Mouse (Mus musculus) MEL (cell line): ENCODE data around the gene Rab20. TPM values are rescaled to one million over a fixed set of nuclear protein-coding genes. Genes with fewer than 3 reads are reported as not detected.

ENCODE experiments used
- DNase-seq: peaks from one replicate; pipeline ENCODE4 v3.0.0; 2011; ENCODE audit warnings: low read depth, low spot score
- H3K27ac ChIP-seq: 2 replicates; pipeline ENCODE4 v1.5.1; 2012; ENCODE audit warnings: low read depth, mild to moderate bottlenecking, control low read depth, low read length, moderate library complexity; ENCODE audit not compliant: control insufficient read depth
- H3K27me3 ChIP-seq, 2 experiments: fragments of 150-350 bp in 1 of 2; sonication (generic) in 1 of 2; 2 replicates each; pipeline ENCODE4 v1.6.1; 2012; ENCODE audit warnings: low read length in 2 of 2, mild to moderate bottlenecking in 2 of 2, improper control_type of control experiment in 1 of 2, moderate library complexity in 1 of 2; ENCODE audit not compliant: insufficient read depth in 2 of 2, control insufficient read depth in 1 of 2
- H3K36me3 ChIP-seq, 2 experiments: 2 replicates each; pipeline ENCODE4 v1.6.1; 2012 to 2014; ENCODE audit warnings: low read length in 2 of 2, improper control_type of control experiment in 1 of 2, inconsistent platforms in 1 of 2, mild to moderate bottlenecking in 1 of 2; ENCODE audit not compliant: insufficient read depth in 2 of 2, control insufficient read depth in 1 of 2
- H3K4me1 ChIP-seq, 2 experiments: fragments of 150-350 bp in 1 of 2; sonication (generic) in 1 of 2; 2 replicates each; pipeline ENCODE4 v1.6.1; 2012; ENCODE audit warnings: low read length in 2 of 2, improper control_type of control experiment in 1 of 2, mild to moderate bottlenecking in 1 of 2; ENCODE audit not compliant: insufficient read depth in 2 of 2, control insufficient read depth in 1 of 2
- H3K4me3 ChIP-seq, 2 experiments: fragments of 150-350 bp in 1 of 2; sonication (generic) in 1 of 2; 2 replicates each; pipeline ENCODE4 v1.5.1; 2012; ENCODE audit warnings: low read depth in 2 of 2, low read length in 2 of 2, mild to moderate bottlenecking in 2 of 2, moderate library complexity in 2 of 2, control low read depth in 1 of 2, improper control_type of control experiment in 1 of 2; ENCODE audit not compliant: control insufficient read depth in 1 of 2, insufficient read depth in 1 of 2
- H3K79me2 ChIP-seq: 2 replicates; pipeline ENCODE4 v1.6.1; 2012; ENCODE audit warnings: mild to moderate bottlenecking, low read length, moderate library complexity; ENCODE audit not compliant: control insufficient read depth, poor library complexity, insufficient read depth
- H3K9ac ChIP-seq: 2 replicates; pipeline ENCODE4 v1.6.1; 2012; ENCODE audit warnings: low read depth, mild to moderate bottlenecking, control low read depth, low read length, moderate library complexity; ENCODE audit not compliant: control insufficient read depth, poor library complexity, severe bottlenecking
- H3K9me3 ChIP-seq: fragments of 150-350 bp; sonication (generic); replicated peaks from 2 replicates; pipeline ENCODE4 v1.6.1; 2012; ENCODE audit warnings: mild to moderate bottlenecking, low read length, improper control_type of control experiment, moderate library complexity; ENCODE audit not compliant: insufficient read depth
- CTCF ChIP-seq, 3 experiments: IDR thresholded peaks in 2 of 3; conservative IDR thresholded peaks in 1 of 3; 2 replicates each; pipeline ENCODE4 v1.5.1; 2011 to 2012; ENCODE audit warnings: low read length in 3 of 3, low read depth in 2 of 3, mild to moderate bottlenecking in 2 of 3, improper control_type of control experiment in 1 of 3, inconsistent platforms in 1 of 3, mixed read lengths in 1 of 3, moderate library complexity in 1 of 3; ENCODE audit not compliant: control insufficient read depth in 1 of 3, insufficient read depth in 1 of 3, poor library complexity in 1 of 3, severe bottlenecking in 1 of 3
- ELF1 ChIP-seq: IDR thresholded peaks from 2 replicates; pipeline ENCODE4 v1.6.1; 2014; ENCODE audit warnings: low read depth, mild to moderate bottlenecking, inconsistent platforms, low read length, improper control_type of control experiment, moderate library complexity
- EP300 ChIP-seq, 2 experiments: IDR thresholded peaks; 2 replicates each; pipeline ENCODE4 v1.6.1; 2011; ENCODE audit warnings: improper control_type of control experiment in 2 of 2, low read length in 2 of 2, low read depth in 1 of 2, mild to moderate bottlenecking in 1 of 2
- ETS1 ChIP-seq: IDR thresholded peaks from 2 replicates; pipeline ENCODE4 v1.6.1; 2012; ENCODE audit warnings: low read depth, mild to moderate bottlenecking, inconsistent platforms, low read length, improper control_type of control experiment, moderate library complexity
- GABPA ChIP-seq: IDR thresholded peaks from 2 replicates; pipeline ENCODE4 v1.6.1; 2012; ENCODE audit warnings: low read depth, mild to moderate bottlenecking, inconsistent platforms, low read length, improper control_type of control experiment, moderate library complexity
- GATA1 ChIP-seq: IDR thresholded peaks from 2 replicates; pipeline ENCODE4 v1.6.1; 2011; ENCODE audit warnings: low read depth, low read length, improper control_type of control experiment
- JUND ChIP-seq: IDR thresholded peaks from 2 replicates; pipeline ENCODE4 v1.6.1; 2011; ENCODE audit warnings: low read depth, mild to moderate bottlenecking, improper control_type of control experiment, low read length
- KAT2A ChIP-seq: conservative IDR thresholded peaks from 2 replicates; pipeline ENCODE4 v1.6.1; 2012; ENCODE audit warnings: low read depth, low read length, improper control_type of control experiment, inconsistent platforms
- MAFK ChIP-seq: IDR thresholded peaks from 2 replicates; pipeline ENCODE4 v1.6.1; 2011; ENCODE audit warnings: low read depth, mild to moderate bottlenecking, low read length, improper control_type of control experiment, borderline replicate concordance
- MAZ ChIP-seq: IDR thresholded peaks from 2 replicates; pipeline ENCODE4 v1.6.1; 2012; ENCODE audit warnings: low read depth, mild to moderate bottlenecking, inconsistent platforms, low read length, improper control_type of control experiment
- MXI1 ChIP-seq: IDR thresholded peaks from 2 replicates; pipeline ENCODE4 v1.6.1; 2011; ENCODE audit warnings: mild to moderate bottlenecking, low read depth, low read length, improper control_type of control experiment
- MYB ChIP-seq: IDR thresholded peaks from 2 replicates; pipeline ENCODE4 v1.6.1; 2011; ENCODE audit warnings: mild to moderate bottlenecking, low read depth, low read length, improper control_type of control experiment
- NELFE ChIP-seq: IDR thresholded peaks from 2 replicates; pipeline ENCODE4 v1.6.1; 2011; ENCODE audit warnings: low read depth, low read length, improper control_type of control experiment
- NRF1 ChIP-seq: IDR thresholded peaks from 2 replicates; pipeline ENCODE4 v1.6.1; 2014; ENCODE audit warnings: low read depth, mild to moderate bottlenecking, inconsistent platforms, low read length, improper control_type of control experiment, moderate library complexity; ENCODE audit not compliant: poor library complexity, insufficient read depth, severe bottlenecking
- POLR2A ChIP-seq, 2 experiments: IDR thresholded peaks; 2 replicates each; pipeline ENCODE4 v1.6.1; 2011 to 2012; ENCODE audit warnings: low read length in 2 of 2, mild to moderate bottlenecking in 2 of 2, control low read depth in 1 of 2, improper control_type of control experiment in 1 of 2, low read depth in 1 of 2, moderate library complexity in 1 of 2; ENCODE audit not compliant: control insufficient read depth in 1 of 2, insufficient read depth in 1 of 2, poor library complexity in 1 of 2
- POLR2AphosphoS2 ChIP-seq: IDR thresholded peaks from 2 replicates; pipeline ENCODE4 v1.6.1; 2011; ENCODE audit warnings: low read length, improper control_type of control experiment
- POLR2AphosphoS5 ChIP-seq: IDR thresholded peaks from 2 replicates; pipeline ENCODE4 v1.6.1; 2012; ENCODE audit warnings: low read depth, borderline replicate concordance, mild to moderate bottlenecking, inconsistent platforms, low read length, moderate library complexity, mixed read lengths
- RAD21 ChIP-seq: IDR thresholded peaks from 2 replicates; pipeline ENCODE4 v1.6.1; 2011; ENCODE audit warnings: mild to moderate bottlenecking, low read depth, low read length, improper control_type of control experiment
- SIN3A ChIP-seq: IDR thresholded peaks from 2 replicates; pipeline ENCODE4 v1.6.1; 2012; ENCODE audit warnings: low read length, improper control_type of control experiment, inconsistent platforms
- SMC3 ChIP-seq: IDR thresholded peaks from 2 replicates; pipeline ENCODE4 v1.6.1; 2011; ENCODE audit warnings: low read depth, low read length, improper control_type of control experiment
- TAL1 ChIP-seq: IDR thresholded peaks from 2 replicates; pipeline ENCODE4 v1.6.1; 2012; ENCODE audit warnings: mild to moderate bottlenecking, inconsistent platforms, low read length, moderate library complexity, mixed read lengths
- TCF12 ChIP-seq: IDR thresholded peaks from 2 replicates; pipeline ENCODE4 v1.6.1; 2014; ENCODE audit warnings: low read depth, mild to moderate bottlenecking, inconsistent platforms, low read length, improper control_type of control experiment, moderate library complexity
- USF1 ChIP-seq: IDR thresholded peaks from 2 replicates; pipeline ENCODE4 v1.6.1; 2014; ENCODE audit warnings: low read depth, mild to moderate bottlenecking, inconsistent platforms, low read length, improper control_type of control experiment, moderate library complexity
- USF2 ChIP-seq, 2 experiments: IDR thresholded peaks; 2 replicates each; pipeline ENCODE4 v1.6.1; 2011 to 2012; ENCODE audit warnings: improper control_type of control experiment in 2 of 2, low read length in 2 of 2, borderline replicate concordance in 1 of 2, inconsistent platforms in 1 of 2, low read depth in 1 of 2, mild to moderate bottlenecking in 1 of 2; ENCODE audit not compliant: insufficient read depth in 1 of 2
- ZC3H11A ChIP-seq: IDR thresholded peaks from 2 replicates; pipeline ENCODE4 v1.6.1; 2012; ENCODE audit warnings: low read depth, mild to moderate bottlenecking, inconsistent platforms, low read length, improper control_type of control experiment
- ZKSCAN1 ChIP-seq: IDR thresholded peaks from 2 replicates; pipeline ENCODE4 v1.6.1; 2012; ENCODE audit warnings: low read depth, mild to moderate bottlenecking, inconsistent platforms, low read length, improper control_type of control experiment, moderate library complexity
- ZMIZ1 ChIP-seq: IDR thresholded peaks from 2 replicates; pipeline ENCODE4 v1.6.1; 2012; ENCODE audit warnings: low read depth, mild to moderate bottlenecking, inconsistent platforms, low read length, improper control_type of control experiment, moderate library complexity
- polyA plus RNA-seq, 2 experiments: library from polyadenylated mRNA; stranded (reverse) in 1 of 2; unstranded in 1 of 2; fragments of >175 nt in 1 of 2; fragments of >200 nt in 1 of 2; gene quantifications; 2 replicates each; pipeline versions ENCODE4 v1.2.1 to v1.2.4; 2012; ENCODE audit warnings: low replicate concordance in 2 of 2, low read depth in 1 of 2; ENCODE audit not compliant: insufficient read length in 2 of 2, insufficient read depth in 1 of 2, missing spikeins in 1 of 2
- total RNA-seq: library from RNA; depleted of rRNA; stranded (reverse); fragments of 300-350 nt; gene quantifications from 2 replicates; pipeline ENCODE4 v1.2.3, GENCODE M21; 2012

Rab20 gene
- total and polyA plus RNA-seq, 3 experiments, result 9.5 to 10.4 TPM; not detected in 1

DNA sequence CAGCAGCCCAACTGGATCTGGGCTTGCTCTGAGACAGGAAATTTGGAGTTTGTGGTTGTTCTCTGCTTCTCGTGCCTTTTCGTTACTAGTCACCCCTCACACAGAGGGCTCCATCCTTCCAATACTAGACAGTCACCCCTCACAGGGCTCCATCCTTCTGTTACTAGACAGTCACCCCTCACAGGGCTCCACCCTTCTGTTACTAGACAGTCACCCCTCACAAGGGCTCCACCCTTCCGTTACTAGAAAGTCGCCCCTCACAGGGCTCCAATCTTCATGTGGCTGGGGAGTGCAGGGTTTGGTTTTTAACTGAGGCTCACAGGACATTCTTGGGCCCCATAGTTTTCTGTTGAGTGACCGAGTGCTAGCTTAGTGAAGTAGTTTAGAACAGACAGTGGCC is 34.7 kb upstream of the Rab20 start:
- Histone ChIP-seq H3K36me3 (peaks cover 6 to 14% of the 10 kb centered on the region in 2 experiments), H3K4me3 (no peak overlapping the region), H3K27ac (peak overlapping the region; percentile 43; the same call in 1 of the 2 replicates), H3K4me1 (peaks cover 0 to 22% of the 10 kb centered on the region in 2 experiments; a peak in 2 of 4 replicates), H3K79me2 (no peaks in the 10 kb centered on the region), H3K9ac (no peak overlapping the region), H3K9me3 (no peaks in the 10 kb centered on the region), H3K27me3 (no peaks in the 10 kb centered on the region)
- DNase-seq, result no peak
- TF ChIP-seq POLR2A (IDR thresholded peaks at IDR 0.05; ENCODE audit: control insufficient read depth in 1 of 2, insufficient read depth in 1 of 2, low read depth in 1 of 2, low read length in 2 of 2, poor library complexity in 1 of 2) (peak in 1 of 2 experiments; percentile 20; a peak in 1 of 4 replicates), JUND (no peak)

- H3K4me3 ChIP-seq, result no peak overlapping the region
- peaks cover 6 to 14% of the 10 kb centered on the region in 2 experiments for H3K36me3 ChIP-seq
- peak; percentile 77 for DNase-seq
- H3K9ac ChIP-seq, result no peak overlapping the region
- peak; percentile 82 for TF ChIP-seq TAL1
- TF ChIP-seq USF1, result no peak
- peak; percentile 47 for TF ChIP-seq GATA1
- no peak for TF ChIP-seq SMC3
- no peak for TF ChIP-seq MXI1
- no peak; the same call in 1 of the 2 replicates for TF ChIP-seq POLR2AphosphoS2
- TF ChIP-seq GABPA, result no peak
- TF ChIP-seq ZMIZ1, result no peak
- TF ChIP-seq CTCF (IDR thresholded peaks at IDR 0.05 in 2 of 3, conservative IDR thresholded peaks at IDR 0.05 in 1 of 3; ENCODE audit: control insufficient read depth in 1 of 3, insufficient read depth in 1 of 3, low read depth in 2 of 3, low read length in 3 of 3, poor library complexity in 1 of 3, severe bottlenecking in 1 of 3), result peak; percentile 14 to 21 (median 20); a peak in 2 of 6 replicates
- peak; percentile 60; the same call in 1 of the 2 replicates for TF ChIP-seq TCF12
- no peak for TF ChIP-seq MAFK
- no peak for TF ChIP-seq KAT2A
- TF ChIP-seq NELFE, result no peak
- TF ChIP-seq ELF1, result no peak
- TF ChIP-seq ETS1, result no peak
- TF ChIP-seq USF2 (IDR thresholded peaks at IDR 0.05; ENCODE audit: borderline replicate concordance in 1 of 2, insufficient read depth in 1 of 2, low read depth in 1 of 2, low read length in 2 of 2), result no peak
- no peak for TF ChIP-seq ZKSCAN1
- TF ChIP-seq ZC3H11A, result no peak
- TF ChIP-seq NRF1, result no peak
- no peak for TF ChIP-seq RAD21
- peak in 1 of 2 experiments; percentile 35; a peak in 1 of 4 replicates for TF ChIP-seq EP300 (IDR thresholded peaks at IDR 0.05; ENCODE audit: low read depth in 1 of 2, low read length in 2 of 2)
- TF ChIP-seq POLR2AphosphoS5, result no peak
- TF ChIP-seq POLR2A (IDR thresholded peaks at IDR 0.05; ENCODE audit: control insufficient read depth in 1 of 2, insufficient read depth in 1 of 2, low read depth in 1 of 2, low read length in 2 of 2, poor library complexity in 1 of 2), result no peak; a peak in 1 of 4 replicates
- TF ChIP-seq MAZ, result no peak
- TF ChIP-seq SIN3A, result no peak
- TF ChIP-seq MYB, result no peak
- peak overlapping the region; percentile 46 for H3K27ac ChIP-seq
- no peaks in the 10 kb centered on the region for H3K79me2 ChIP-seq
- peaks cover 0 to 22% of the 10 kb centered on the region in 2 experiments; a peak in 2 of 4 replicates for H3K4me1 ChIP-seq
- no peaks in the 10 kb centered on the region for H3K9me3 ChIP-seq
- no peaks in the 10 kb centered on the region for H3K27me3 ChIP-seq
Observed at GRCm38 (mm10) chr8:11512711-11513110, 34.2 kb upstream of the Rab20 start.
